Mouse (Mus musculus) layer of hippocampus, postnatal 10 days (tissue): ENCODE results near the gene Arap1. TPM values are rescaled to one million over a fixed set of nuclear protein-coding genes. Genes with fewer than 3 reads are reported as not detected.

Source experiments
- DNase-seq, 2 experiments: peaks; one replicate each; pipeline ENCODE4 v3.0.0; 2021; ENCODE audit warnings: low spot score in 2 of 2
- long read RNA-seq: library from polyadenylated mRNA; stranded (forward); transcript quantifications from one replicate; pipeline ENCODE4 v2.0.0, GENCODE M21; 2023
- total RNA-seq, 2 experiments: library from RNA; stranded (reverse); gene quantifications; 2 replicates each; pipeline ENCODE4 v1.2.3; 2021

Arap1 gene
- total RNA-seq = 10 to 100 TPM; 19.1 to 24.0 TPM
- long read RNA-seq, partial matches to known transcripts = 6 of 6 reads
- long read RNA-seq, other reads (novel, unspliced or antisense) = 0 of 6 reads

GRCm38 (mm10) chr7:101347767-101348270 lies at the start of gene Arap1:
Gene Arap1 (plus strand): TSS chr7:101348067.
- peak; percentile 20 to 52 for DNase-seq

- DNase-seq = no peak
Measured at GRCm38 (mm10) chr7:101298375-101298774, 49.5 kb upstream of the Arap1 start.

- no peak for DNase-seq
Measured at GRCm38 (mm10) chr7:101301361-101301880, 46.4 kb upstream of the Arap1 start.

- peak; percentile 85 to 91 for DNase-seq
Measured at GRCm38 (mm10) chr7:101301881-101302456, 45.9 kb upstream of the Arap1 start, which contains the start of gene Atg16l2. Gene Atg16l2 (minus strand): TSS chr7:101302251.

- DNase-seq = no peak
Measured at GRCm38 (mm10) chr7:101302691-101303090, 45.2 kb upstream of the Arap1 start.

GRCm38 (mm10) chr7:101306841-101307240 lies 41.0 kb upstream of the Arap1 start:
- no peak for DNase-seq

- DNase-seq = no peak
Measured at GRCm38 (mm10) chr7:101309985-101310326, 37.9 kb upstream of the Arap1 start.

GRCm38 (mm10) chr7:101310327-101311028 lies 37.4 kb upstream of the Arap1 start:
- DNase-seq = peak; percentile 97 to 98

GRCm38 (mm10) chr7:101311061-101311460 lies 36.8 kb upstream of the Arap1 start:
- no peak for DNase-seq

- DNase-seq = no peak
Measured at GRCm38 (mm10) chr7:101313033-101313432, 34.8 kb upstream of the Arap1 start.

- DNase-seq = no peak
Measured at GRCm38 (mm10) chr7:101314396-101314795, 33.5 kb upstream of the Arap1 start.

GRCm38 (mm10) chr7:101315699-101316098 lies 32.2 kb upstream of the Arap1 start:
- DNase-seq = no peak

GRCm38 (mm10) chr7:101316591-101317001 lies 31.3 kb upstream of the Arap1 start:
- no peak for DNase-seq

- no peak for DNase-seq
Measured at GRCm38 (mm10) chr7:101317014-101317413, 30.9 kb upstream of the Arap1 start, which contains the start of gene Stard10. Gene Stard10 (plus strand): TSS chr7:101317086.

- DNase-seq = no peak
Measured at GRCm38 (mm10) chr7:101318848-101319247, 29.0 kb upstream of the Arap1 start.

- no peak for DNase-seq
Measured at GRCm38 (mm10) chr7:101319796-101320195, 28.1 kb upstream of the Arap1 start.

- DNase-seq = peak in 1 of 2 experiments; percentile 44
Measured at GRCm38 (mm10) chr7:101320399-101321217, 27.3 kb upstream of the Arap1 start.

- peak in 1 of 2 experiments; percentile 45 for DNase-seq
Measured at GRCm38 (mm10) chr7:101321218-101321827, 26.5 kb upstream of the Arap1 start.

- no peak for DNase-seq
Measured at GRCm38 (mm10) chr7:101323141-101323594, 24.7 kb upstream of the Arap1 start.

GRCm38 (mm10) chr7:101324142-101324962 lies 23.5 kb upstream of the Arap1 start:
- DNase-seq = peak in 1 of 2 experiments; percentile 47
